Mouse (Mus musculus) stomach, postnatal 0 days (tissue): ENCODE measurements around the gene Sdk2.

Experiments used
- CTCF ChIP-seq: IDR thresholded peaks from 2 replicates; pipeline ENCODE4 v1.5.1; 2016; ENCODE audit warnings: antibody characterized with exemption, low read depth, mild to moderate bottlenecking, moderate library complexity
- EP300 ChIP-seq: optimal IDR thresholded peaks from 2 replicates; pipeline ENCODE3; 2016; ENCODE audit warnings: antibody characterized with exemption

DNA sequence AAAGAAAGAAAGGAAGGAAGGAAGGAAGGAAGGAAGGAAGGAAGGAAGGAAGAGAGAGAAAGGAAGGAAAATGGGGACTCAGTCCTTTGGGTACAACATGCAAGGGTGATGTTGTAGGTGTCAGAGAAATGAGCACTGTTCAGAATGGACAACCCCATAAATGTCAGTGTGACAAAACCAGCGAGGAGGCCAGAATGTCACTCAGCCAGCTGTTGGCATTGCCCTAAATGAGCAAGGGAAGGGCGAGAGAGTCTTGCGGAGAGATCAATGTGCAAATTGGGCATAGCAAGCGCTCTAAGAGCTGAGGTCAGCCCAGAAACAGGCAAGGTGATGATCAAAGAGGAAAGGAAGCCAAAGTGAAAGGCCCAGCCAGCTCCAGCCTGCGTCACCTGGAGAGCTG is 293.7 kb downstream of the Sdk2 start:
- TF ChIP-seq EP300, result no peak
- no peak for TF ChIP-seq CTCF
